ENCODE assay signal across 11 mouse cellular contexts in genomic region chr15:96829941-96830340, GRCm38 (mm10).
DNase-seq lines count a peak whose midpoint lies in the region; TF ChIP-seq lines count a peak whose summit lies in the region.
"Had no signal": no experiment of that assay in that cellular context is flagged by ENCODE, and none has a peak within 500 bp of the region (broad histone marks: within the 10 kb centered on the region; RNA-seq: fewer than 3 reads in every experiment).

No protein-coding gene starts in this region.

- no peaks in the 10 kb centered on the region for H3K9me3 ChIP-seq in heart, embryonic 10.5 days
- H3K9me3 ChIP-seq: hindbrain, embryonic 15.5 days had no signal

- H3K4me3 ChIP-seq in heart, embryonic 10.5 days: no peak overlapping the region
- peak overlapping the region; percentile 8 for H3K4me3 ChIP-seq in myocyte
- H3K4me3 ChIP-seq: hindbrain, embryonic 15.5 days had no signal

- no peak overlapping the region for H3K27ac ChIP-seq in heart, embryonic 10.5 days
- H3K27ac ChIP-seq: hindbrain, embryonic 15.5 days; liver, embryonic 14.5 days had no signal

- no peak overlapping the region for H3ac ChIP-seq in myocyte (ENCODE audit: control insufficient read depth, insufficient read length)

- H3K36me3 ChIP-seq in heart, embryonic 10.5 days: no peaks in the 10 kb centered on the region
- no peaks in the 10 kb centered on the region for H3K36me3 ChIP-seq in myocyte (ENCODE audit: control insufficient read depth, insufficient read depth)
- H3K36me3 ChIP-seq: G1E; hindbrain, embryonic 15.5 days had no signal

- TF ChIP-seq POLR2A in myocyte (IDR thresholded peaks at IDR 0.05; ENCODE audit: insufficient read length, low read depth): peak; percentile 30

- intact Hi-C loops in left cerebral cortex, postnatal 4 days (cut with DNase I): no loop called here
- intact Hi-C loops in left cerebral cortex, postnatal 14 days (cut with DNase I): no loop called here

- no peaks in the 10 kb centered on the region for H3K27me3 ChIP-seq in heart, embryonic 10.5 days (ENCODE audit: insufficient read depth, poor library complexity, severe bottlenecking)
- no peaks in the 10 kb centered on the region for H3K27me3 ChIP-seq in myocyte (ENCODE audit: control insufficient read depth, insufficient read depth, insufficient read length)
- H3K27me3 ChIP-seq: hindbrain, embryonic 15.5 days had no signal

- 88% methylated on average over 12 of the region's 12 CpGs for WGBS in heart, embryonic 10.5 days

- H3K4me1 ChIP-seq in heart, embryonic 10.5 days: 0 out of 2 replicates have a peak, but pooled peaks cover 13% of the 10 kb centered on the region
- H3K4me1 ChIP-seq: hindbrain, embryonic 15.5 days had no signal

- peak overlapping the region; percentile 94 for H3K4me2 ChIP-seq in myocyte (ENCODE audit: low read depth)
- H3K4me2 ChIP-seq: hindbrain, embryonic 15.5 days had no signal

- no peaks in the 10 kb centered on the region for H3K79me2 ChIP-seq in myocyte (ENCODE audit: control insufficient read depth, insufficient read depth)

- peak; percentile 45 for DNase-seq in left cerebral cortex, postnatal 4 days
- no peak for DNase-seq in left cerebral cortex, adult 8-10 months (ENCODE audit: low spot score in 2 of 2)
- DNase-seq in adrenal gland, adult 2 months: peak; percentile 85
- DNase-seq in heart, embryonic 10.5 days (ENCODE audit: low spot score): peak; percentile 55
- DNase-seq in right cerebral cortex, postnatal 4 days: no peak
- no peak for DNase-seq in left cerebral cortex, postnatal 14 days (ENCODE audit: low spot score in 2 of 2)
- DNase-seq: thymus, postnatal 25 days had no signal

TF ChIP-seq in myocyte, 11 proteins besides CTCF, POLR2A, EP300 and RAD21:
- TF ChIP-seq E2F4 (IDR thresholded peaks at IDR 0.05; ENCODE audit: insufficient read depth) (no peak), TCF12 (IDR thresholded peaks at IDR 0.05; ENCODE audit: insufficient read depth, poor library complexity, severe bottlenecking) (no peak), MYOG (IDR thresholded peaks at IDR 0.05; ENCODE audit: control insufficient read depth in 1 of 3, insufficient read depth in 1 of 3, insufficient read length in 2 of 3, low read depth in 2 of 3) (no peak), MAX (IDR thresholded peaks at IDR 0.05; ENCODE audit: low read depth) (no peak), CEBPB (IDR thresholded peaks at IDR 0.05; ENCODE audit: insufficient read depth, poor library complexity, severe bottlenecking) (no peak), SRF (IDR thresholded peaks at IDR 0.05; ENCODE audit: control insufficient read depth, insufficient read length, low read depth) (no peak), USF1 (IDR thresholded peaks at IDR 0.05; ENCODE audit: low read depth) (no peak), MYOD1 (IDR thresholded peaks at IDR 0.05; ENCODE audit: control insufficient read depth in 1 of 3, insufficient read length in 2 of 3, low read depth in 2 of 3) (no peak), TCF3 (IDR thresholded peaks at IDR 0.05; ENCODE audit: insufficient read length, low read depth) (no peak), REST (IDR thresholded peaks at IDR 0.05; ENCODE audit: insufficient read depth, insufficient read length) (no peak), POLR2AphosphoS2 (IDR thresholded peaks at IDR 0.05; ENCODE audit: insufficient read length, low read depth) (no peak)
TF ChIP-seq in myocyte: peak in this region for 0.

Comparison
In these comparisons a context has a peak if more than half of its experiments do, and no peak if none do; other contexts are left out.
1. DNase-seq: peak in left cerebral cortex, postnatal 4 days (single experiment), adrenal gland, adult 2 months (single experiment) and heart, embryonic 10.5 days (single experiment); none in left cerebral cortex, adult 8-10 months (0 of 2), right cerebral cortex, postnatal 4 days (single experiment) and left cerebral cortex, postnatal 14 days (0 of 2).